Mouse (Mus musculus) kidney, embryonic 14.5 days (tissue): ENCODE results near the gene Ppp2r5a. TPM values are rescaled to one million over a fixed set of nuclear protein-coding genes. Genes with fewer than 3 reads are reported as not detected.

Experiments
- ATAC-seq: fragments of 200-750 bp; cut with Nextera tagmentation; 2 replicates; pipeline ENCODE4 v1.8.0; 2017; ENCODE audit warnings: moderate number of reproducible peaks, mild to moderate bottlenecking, moderate TSS enrichment, moderate library complexity; ENCODE audit not compliant: low FRiP score, low TSS enrichment
- H3K27ac ChIP-seq: fragments of 300-500 bp; sonication (generic); 2 replicates; pipeline ENCODE4 v1.5.1; 2014; ENCODE audit warnings: low read depth, mild to moderate bottlenecking, low read length, moderate library complexity, mixed read lengths
- H3K27me3 ChIP-seq: fragments of 300-500 bp; sonication (generic); 2 replicates; pipeline ENCODE4 v1.6.1; 2014; ENCODE audit warnings: mild to moderate bottlenecking, low read length; ENCODE audit not compliant: control insufficient read depth, insufficient read depth
- H3K36me3 ChIP-seq: fragments of 300-500 bp; sonication (generic); 2 replicates; pipeline ENCODE4 v1.6.1; 2014; ENCODE audit warnings: low read length, mixed read lengths; ENCODE audit not compliant: control insufficient read depth, insufficient read depth
- H3K4me1 ChIP-seq: fragments of 300-500 bp; sonication (generic); 2 replicates; pipeline ENCODE4 v1.6.1; 2014; ENCODE audit warnings: low read length, mixed read lengths; ENCODE audit not compliant: control insufficient read depth, insufficient read depth
- H3K4me2 ChIP-seq: fragments of 300-500 bp; sonication (generic); replicated peaks from 2 replicates; pipeline ENCODE4 v1.6.1; 2014; ENCODE audit warnings: low read depth, mild to moderate bottlenecking, low read length
- H3K4me3 ChIP-seq: fragments of 300-500 bp; sonication (generic); 2 replicates; pipeline ENCODE4 v1.5.1; 2014; ENCODE audit warnings: mild to moderate bottlenecking, low read length
- H3K9ac ChIP-seq: fragments of 300-500 bp; sonication (generic); 2 replicates; pipeline ENCODE4 v1.6.1; 2014; ENCODE audit warnings: low read depth, mild to moderate bottlenecking, low read length, moderate library complexity
- H3K9me3 ChIP-seq: fragments of 300-500 bp; sonication (generic); 2 replicates; pipeline ENCODE4 v1.6.1; 2016; ENCODE audit warnings: low read length; ENCODE audit not compliant: control insufficient read depth
- WGBS: fragments of 180-500 bp; shearing (Covaris S2); extraction: QIAGEN DNeasy Blood & Tissue Kit; methylation state at CpG from one replicate; pipeline ENCODE4 v1.1.7; 2014; 5-methylcytosine and 5-hydroxymethylcytosine counted together
- polyA plus RNA-seq: library from polyadenylated mRNA; unstranded; fragments of >200 nt; fragmentation: Nextera tagmentation; extraction: Ambion mirVana; gene quantifications from 2 replicates; pipeline ENCODE4 v1.2.1, GENCODE M21; 2014

Ppp2r5a gene
- polyA plus RNA-seq, 1 experiment from 2014 or later: 25.0 TPM

DNA sequence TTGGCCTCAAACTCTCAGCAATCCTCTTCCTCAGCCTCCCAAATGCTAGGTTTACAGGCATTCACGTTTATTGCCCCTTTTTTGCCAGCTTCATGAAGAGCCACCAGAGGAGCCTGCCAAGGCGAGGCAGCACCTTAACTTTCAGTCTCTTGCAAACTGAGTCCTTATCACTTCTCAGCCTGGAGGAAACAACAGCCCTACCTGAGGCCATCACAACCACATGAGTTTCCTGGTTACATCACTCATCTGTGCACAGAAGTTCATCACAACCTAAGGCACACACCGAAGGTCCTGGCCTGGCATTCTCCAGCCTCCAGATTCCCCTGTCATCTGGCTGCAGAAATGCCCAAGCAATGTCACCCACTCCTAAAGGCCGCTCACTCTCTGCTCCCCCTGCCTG lies 19.1 kb upstream of the Ppp2r5a start:
- WGBS: 70% methylated on average over 4 of the region's 4 CpGs
- Histone ChIP-seq H3K9ac (no peak overlapping the region), H3K9me3 (no peaks in the 10 kb centered on the region), H3K4me2 (no peak overlapping the region), H3K27ac (no peak overlapping the region), H3K4me3 (no peak overlapping the region), H3K4me1 (0 out of 2 replicates have a peak, but pooled peaks cover 5% of the 10 kb centered on the region), H3K27me3 (no peaks in the 10 kb centered on the region), H3K36me3 (no peaks in the 10 kb centered on the region)
- no peak for ATAC-seq

DNA sequence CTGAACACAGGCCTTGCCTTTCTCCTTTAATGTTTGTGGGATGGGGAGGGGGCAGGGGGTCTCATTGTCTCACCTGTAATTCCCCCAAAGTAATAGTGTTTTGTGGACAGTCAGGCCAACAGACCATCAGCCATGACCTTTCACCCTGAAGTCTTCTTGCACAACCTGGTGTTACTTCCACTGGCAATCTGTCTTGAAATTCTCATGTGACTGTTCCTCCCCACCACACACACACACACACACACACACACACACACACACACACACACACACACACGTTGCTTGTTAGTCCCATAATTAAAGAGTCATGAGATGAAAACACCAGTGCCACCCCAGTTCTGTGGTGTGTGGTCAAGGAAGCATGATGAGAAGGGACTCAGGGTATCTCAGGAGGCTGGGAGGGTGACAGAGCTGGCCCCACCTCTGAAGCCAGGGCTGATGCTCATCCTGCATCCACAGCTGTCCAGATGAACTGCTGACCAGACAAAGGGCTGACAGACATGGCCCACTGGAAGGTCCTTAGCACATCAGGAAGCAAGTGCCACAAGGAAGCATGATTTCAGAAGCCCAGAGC lies 18.4 kb upstream of the Ppp2r5a start:
- no peak overlapping the region for H3K9ac ChIP-seq
- H3K4me2 ChIP-seq: no peak overlapping the region
- no peak overlapping the region for H3K4me3 ChIP-seq
- H3K36me3 ChIP-seq: no peaks in the 10 kb centered on the region
- H3K9me3 ChIP-seq: no peaks in the 10 kb centered on the region
- H3K27me3 ChIP-seq: no peaks in the 10 kb centered on the region
- H3K4me1 ChIP-seq: peaks cover 5% of the 10 kb centered on the region; the same call in 1 of the 2 replicates
- no peak for ATAC-seq
- no peak overlapping the region for H3K27ac ChIP-seq
- 58% methylated on average over 1 of the region's 1 CpGs for WGBS

DNA sequence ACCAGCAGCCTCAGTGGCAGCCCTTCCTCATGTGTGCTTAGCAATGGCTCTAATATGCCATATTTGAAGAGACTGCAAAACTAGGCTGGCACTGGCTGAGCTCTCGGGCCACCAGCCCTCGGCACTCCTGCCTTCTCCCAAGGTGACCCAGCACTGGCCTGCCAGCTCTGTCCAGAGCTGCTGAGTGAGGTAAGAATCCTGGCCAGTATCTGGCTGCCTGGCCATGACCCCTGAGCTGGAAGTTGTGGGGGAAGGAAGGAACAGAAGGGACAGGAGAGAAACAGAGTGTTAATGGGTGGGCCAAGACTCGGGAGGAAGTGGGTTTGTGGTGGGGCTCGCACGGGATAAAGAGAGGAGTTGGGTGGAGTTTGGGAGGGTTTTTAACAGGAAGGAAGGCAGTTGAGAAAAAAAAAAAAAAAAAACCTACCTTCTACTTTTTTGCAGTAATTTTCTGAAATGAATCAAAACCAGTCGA lies 17.9 kb upstream of the Ppp2r5a start:
- no peaks in the 10 kb centered on the region for H3K9me3 ChIP-seq
- WGBS: 46% methylated on average over 6 of the region's 6 CpGs
- no peaks in the 10 kb centered on the region for H3K27me3 ChIP-seq
- H3K4me3 ChIP-seq: no peak overlapping the region
- ATAC-seq: no peak
- no peaks in the 10 kb centered on the region for H3K36me3 ChIP-seq
- H3K27ac ChIP-seq: no peak overlapping the region
- peaks cover 9% of the 10 kb centered on the region; the same call in 1 of the 2 replicates for H3K4me1 ChIP-seq
- no peak overlapping the region for H3K9ac ChIP-seq
- no peak overlapping the region for H3K4me2 ChIP-seq

GRCm38 (mm10) chr1:191419991-191420751 lies 17.1 kb upstream of the Ppp2r5a start:
- Histone ChIP-seq H3K4me1 (peaks cover 9% of the 10 kb centered on the region; the same call in 1 of the 2 replicates), H3K27ac (no peak overlapping the region), H3K36me3 (no peaks in the 10 kb centered on the region), H3K27me3 (no peaks in the 10 kb centered on the region), H3K9ac (no peak overlapping the region), H3K9me3 (no peaks in the 10 kb centered on the region), H3K4me2 (no peak overlapping the region), H3K4me3 (no peak overlapping the region)
- no peak for ATAC-seq
- 39% methylated on average over 8 of the region's 8 CpGs for WGBS

DNA sequence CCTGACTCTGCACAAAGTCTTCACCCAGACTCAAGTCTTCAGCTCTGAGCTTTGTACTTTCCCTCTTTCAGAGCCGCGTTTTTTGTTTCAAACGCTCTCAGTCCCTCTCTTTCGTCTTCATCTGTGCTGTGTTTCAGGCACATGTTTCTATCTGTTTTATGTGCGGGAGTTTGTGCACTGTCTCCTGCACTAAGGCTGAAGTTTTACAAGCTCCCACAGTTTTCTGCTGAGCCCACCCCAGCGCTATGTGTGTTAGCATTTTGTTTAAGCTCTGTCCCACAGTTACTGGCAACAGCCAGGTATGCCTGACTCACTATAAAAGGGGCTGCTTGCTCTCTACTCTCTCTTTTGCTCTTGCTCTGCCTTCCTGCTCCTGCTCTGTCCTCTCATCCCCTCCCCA lies 16.3 kb upstream of the Ppp2r5a start:
- 68% methylated on average over 6 of the region's 6 CpGs for WGBS
- Histone ChIP-seq H3K9me3 (no peaks in the 10 kb centered on the region), H3K27ac (no peak overlapping the region), H3K9ac (no peak overlapping the region), H3K36me3 (no peaks in the 10 kb centered on the region), H3K4me3 (no peak overlapping the region), H3K4me2 (no peak overlapping the region), H3K27me3 (no peaks in the 10 kb centered on the region), H3K4me1 (peaks cover 9% of the 10 kb centered on the region; the same call in 1 of the 2 replicates)
- no peak for ATAC-seq

GRCm38 (mm10) chr1:191418936-191419335 lies 15.9 kb upstream of the Ppp2r5a start:
- no peaks in the 10 kb centered on the region for H3K27me3 ChIP-seq
- H3K9ac ChIP-seq: no peak overlapping the region
- no peak overlapping the region for H3K4me3 ChIP-seq
- no peaks in the 10 kb centered on the region for H3K36me3 ChIP-seq
- WGBS: 42% methylated on average over 4 of the region's 4 CpGs
- ATAC-seq: no peak
- H3K4me2 ChIP-seq: no peak overlapping the region
- H3K9me3 ChIP-seq: no peaks in the 10 kb centered on the region
- H3K4me1 ChIP-seq: peaks cover 9% of the 10 kb centered on the region; the same call in 1 of the 2 replicates
- no peak overlapping the region for H3K27ac ChIP-seq

DNA sequence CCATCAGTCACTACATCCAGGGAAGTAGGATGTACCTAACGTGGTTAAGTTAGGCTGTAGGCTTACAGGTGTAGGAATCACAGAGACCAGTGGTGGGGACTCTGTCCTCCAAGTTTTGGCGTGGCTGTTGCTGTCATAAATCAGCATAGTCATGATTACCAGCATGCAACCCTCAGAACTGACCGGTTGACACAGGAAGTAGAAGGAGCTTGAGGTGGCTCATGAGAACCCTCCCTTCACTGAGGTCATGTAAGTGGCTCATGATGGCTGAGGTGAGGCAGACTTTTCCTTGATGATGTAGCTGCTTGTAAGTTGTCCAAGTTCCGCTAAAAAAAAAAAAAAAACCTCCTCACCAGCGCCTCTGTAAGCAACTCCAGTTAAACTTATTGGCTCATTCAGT lies 14.0 kb upstream of the Ppp2r5a start:
- Histone ChIP-seq H3K9ac (no peak overlapping the region), H3K4me2 (no peak overlapping the region), H3K4me3 (no peak overlapping the region), H3K36me3 (no peaks in the 10 kb centered on the region), H3K9me3 (no peaks in the 10 kb centered on the region), H3K27ac (no peak overlapping the region), H3K4me1 (peaks cover 9% of the 10 kb centered on the region; the same call in 1 of the 2 replicates), H3K27me3 (no peaks in the 10 kb centered on the region)
- ATAC-seq: no peak
- WGBS: 46% methylated on average over 5 of the region's 5 CpGs

DNA sequence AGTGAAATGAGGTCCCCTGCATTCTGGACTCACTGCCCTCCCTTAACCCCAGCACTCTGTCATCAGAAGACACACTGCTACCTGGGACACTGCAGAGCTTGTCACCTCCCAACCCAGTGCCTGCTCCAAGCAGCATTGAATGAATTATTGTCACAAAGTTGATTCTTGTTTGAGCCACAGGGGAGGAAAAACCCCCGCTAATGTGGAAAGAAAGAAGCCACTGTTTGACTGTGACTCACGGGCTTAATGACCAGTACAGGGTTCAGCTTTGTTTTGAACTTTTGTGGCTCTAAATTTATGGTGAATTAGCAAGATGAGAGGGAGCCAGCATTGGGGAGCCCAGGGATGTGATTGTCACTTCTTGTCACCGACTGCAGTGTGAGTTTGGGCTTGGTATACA lies 13.5 kb upstream of the Ppp2r5a start:
- no peak overlapping the region for H3K4me2 ChIP-seq
- H3K9ac ChIP-seq: no peak overlapping the region
- WGBS: 11% methylated on average over 3 of the region's 3 CpGs
- H3K9me3 ChIP-seq: no peaks in the 10 kb centered on the region
- ATAC-seq: no peak
- no peaks in the 10 kb centered on the region for H3K36me3 ChIP-seq
- no peak overlapping the region for H3K27ac ChIP-seq
- peaks cover 9% of the 10 kb centered on the region; the same call in 1 of the 2 replicates for H3K4me1 ChIP-seq
- no peak overlapping the region for H3K4me3 ChIP-seq
- H3K27me3 ChIP-seq: no peaks in the 10 kb centered on the region

DNA sequence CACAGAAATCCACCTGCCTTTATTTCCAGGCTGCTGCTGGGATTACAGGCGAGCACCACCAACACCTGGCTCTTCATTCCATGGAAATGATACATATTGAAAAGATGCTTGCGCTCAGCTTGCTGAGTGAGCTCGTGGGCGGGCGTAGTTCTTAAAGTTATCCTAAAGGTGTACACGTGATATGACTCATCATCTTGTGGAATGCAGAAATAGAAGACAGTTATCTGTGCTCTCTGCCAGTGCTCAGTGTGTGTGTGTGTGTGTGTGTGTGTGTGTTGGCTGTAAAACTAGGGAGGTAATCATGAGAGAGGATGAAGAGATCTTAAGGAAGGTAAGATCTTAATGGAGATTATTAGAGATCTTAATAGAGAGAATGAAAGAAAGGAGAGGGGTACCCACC lies 11.4 kb upstream of the Ppp2r5a start:
- Histone ChIP-seq H3K4me2 (no peak overlapping the region), H3K9ac (no peak overlapping the region), H3K9me3 (no peaks in the 10 kb centered on the region), H3K27ac (no peak overlapping the region), H3K36me3 (no peaks in the 10 kb centered on the region), H3K27me3 (no peaks in the 10 kb centered on the region; the same call in 1 of the 2 replicates), H3K4me1 (peaks cover 4% of the 10 kb centered on the region; the same call in 1 of the 2 replicates), H3K4me3 (no peak overlapping the region)
- ATAC-seq: no peak
- 76% methylated on average over 6 of the region's 6 CpGs for WGBS
